16 mouse cellular contexts compared by ENCODE assay signal in the genomic region with DNA sequence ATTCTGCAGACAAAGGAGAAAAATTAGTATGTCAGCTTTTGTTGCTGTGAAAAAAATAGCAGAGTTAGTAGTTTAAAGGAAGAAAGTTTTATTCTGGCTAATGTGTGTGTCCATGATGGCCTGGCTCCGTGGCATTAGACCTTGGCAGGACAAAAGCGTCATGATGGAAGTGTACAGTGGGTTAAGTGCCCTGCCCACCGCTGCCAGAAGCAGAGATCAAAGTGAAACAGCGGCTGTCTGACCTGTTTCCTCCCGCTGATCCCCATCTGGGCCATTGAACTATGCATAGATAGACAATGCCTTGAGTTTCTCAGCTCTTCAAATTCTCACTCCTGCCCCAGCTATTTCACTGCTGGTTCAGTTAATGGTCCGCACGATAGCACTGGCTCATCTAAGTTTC. TPM values are rescaled to one million over a fixed set of nuclear protein-coding genes. Genes with fewer than 3 reads are reported as not detected.
DNase-seq lines count a peak whose midpoint lies in the region; ATAC-seq and TF ChIP-seq lines count a peak whose summit lies in the region.
"Had no signal": no experiment of that assay in that cellular context is flagged by ENCODE, and none has a peak within 500 bp of the region (broad histone marks: within the 10 kb centered on the region; RNA-seq: fewer than 3 reads in every experiment).

No protein-coding gene starts in this region.

- no peak overlapping the region for H3K4me2 ChIP-seq in liver, postnatal 0 days (ENCODE audit: low read depth, low read length)
- H3K4me2 ChIP-seq: midbrain, embryonic 12.5 days had no signal

- TF ChIP-seq CTCF in gastrocnemius, adult 2 months (IDR thresholded peaks at IDR 0.05): no peak
- TF ChIP-seq CTCF in liver, adult 2 months (IDR thresholded peaks at IDR 0.05; ENCODE audit: low read depth, low read length): no peak
- no peak for TF ChIP-seq CTCF in liver, postnatal 0 days (IDR thresholded peaks at IDR 0.05; ENCODE audit: low read depth)

- intact Hi-C loops in gastrocnemius, adult 2 months (cut with DNase I): no loop called here

- ATAC-seq in liver, postnatal 0 days: no peak
- ATAC-seq in megakaryocyte, adult 5-6 weeks (ENCODE audit: poor library complexity, severe bottlenecking): peak; percentile 23; the same call in 1 of the 2 replicates
- ATAC-seq: forebrain, embryonic 16.5 days had no signal

- H3K27me3 ChIP-seq in liver, adult 2 months (ENCODE audit: control insufficient read depth, insufficient read depth, low read length): no peaks in the 10 kb centered on the region
- H3K27me3 ChIP-seq in liver, postnatal 0 days (ENCODE audit: insufficient read depth, low read length): no peaks in the 10 kb centered on the region
- H3K27me3 ChIP-seq: midbrain, embryonic 12.5 days had no signal

- no peak for DNase-seq in gastrocnemius, adult 2 months
- no peak for DNase-seq in gastrocnemius, postnatal 4 days (ENCODE audit: low spot score in 2 of 2)
- DNase-seq in liver, adult 2 months (ENCODE audit: extremely low read depth, low read depth, low spot score): peak; percentile 53
- no peak for DNase-seq in liver, postnatal 0 days
- peak; percentile 42 for DNase-seq in adrenal gland, adult 8-10 months
- no peak for DNase-seq in layer of hippocampus, adult 18-20 months (ENCODE audit: low spot score in 2 of 2)
- DNase-seq in cerebellum, adult 9-10 months: no peak
- DNase-seq: cerebellum, adult 11 months; embryo, embryonic 11 days; gastrocnemius, postnatal 10 days; kidney, adult 18-20 months; lung, adult 2 months had no signal

- H3K27ac ChIP-seq in gastrocnemius, adult 2 months: peak overlapping the region; percentile 38
- no peak overlapping the region; the same call in 1 of the 2 replicates for H3K27ac ChIP-seq in liver, adult 2 months (replicated peaks; ENCODE audit: insufficient read depth, low read depth, low read length)
- H3K27ac ChIP-seq in liver, postnatal 0 days (ENCODE audit: low read depth): no peak overlapping the region
- H3K27ac ChIP-seq: midbrain, embryonic 12.5 days had no signal

- H3K4me1 ChIP-seq in liver, adult 2 months (ENCODE audit: control insufficient read depth, insufficient read depth, low read length): peaks cover 9% of the 10 kb centered on the region
- peaks cover 12% of the 10 kb centered on the region for H3K4me1 ChIP-seq in liver, postnatal 0 days (ENCODE audit: insufficient read depth)
- H3K4me1 ChIP-seq: midbrain, embryonic 12.5 days had no signal

- H3K9ac ChIP-seq in liver, adult 2 months (ENCODE audit: low read depth, low read length): no peak overlapping the region
- no peak overlapping the region for H3K9ac ChIP-seq in liver, postnatal 0 days (replicated peaks)
- H3K9ac ChIP-seq: midbrain, embryonic 12.5 days had no signal

- H3K36me3 ChIP-seq in liver, adult 2 months (ENCODE audit: control insufficient read depth, insufficient read depth, low read length): no peaks in the 10 kb centered on the region
- no peaks in the 10 kb centered on the region for H3K36me3 ChIP-seq in liver, postnatal 0 days (replicated peaks; ENCODE audit: insufficient read depth, low read length)
- H3K36me3 ChIP-seq: midbrain, embryonic 12.5 days had no signal

- no peak for TF ChIP-seq EP300 in liver, postnatal 0 days (IDR thresholded peaks at IDR 0.05; ENCODE audit: low read depth)

- no peaks in the 10 kb centered on the region for H3K9me3 ChIP-seq in liver, postnatal 0 days (ENCODE audit: low read length)
- H3K9me3 ChIP-seq: midbrain, embryonic 12.5 days had no signal

- peaks cover 43% of the 10 kb centered on the region for H3K79me2 ChIP-seq in liver, adult 2 months (ENCODE audit: control insufficient read depth, insufficient read depth, low read length)

- TF ChIP-seq POLR2A in liver, adult 2 months (IDR thresholded peaks at IDR 0.05; ENCODE audit: extremely low read depth, insufficient read depth, low read length): no peak

- H3K4me3 ChIP-seq in gastrocnemius, adult 2 months: peak overlapping the region; percentile 13
- no peak overlapping the region for H3K4me3 ChIP-seq in liver, adult 2 months (ENCODE audit: insufficient read depth, low read depth, low read length)
- no peak overlapping the region for H3K4me3 ChIP-seq in liver, postnatal 0 days (ENCODE audit: low read depth, low read length)
- H3K4me3 ChIP-seq: midbrain, embryonic 12.5 days; myocyte had no signal

- 26% methylated on average over 7 of the region's 7 CpGs for WGBS in liver, adult 2 months
- 49% methylated on average over 7 of the region's 7 CpGs for WGBS in liver, postnatal 0 days (ENCODE audit: insufficient replicate concordance)

RNA-seq across cellular contexts. Expression of a gene that starts 9.0 kb away (rescaled TPM):
- 10 to 100 TPM; 24.9 to 28.2 TPM for total RNA-seq in gastrocnemius, adult 2 months (2021)
- 100 to 1,000 TPM; 118 to 129 TPM for total RNA-seq in gastrocnemius, postnatal 4 days (2021)
- total RNA-seq in liver, adult 2 months (2014; rRNA removed): 191 and 252 TPM in 2 replicates
- 25.0 and 27.5 TPM in 2 replicates for polyA plus RNA-seq in liver, adult 2 months (2012; rRNA removed)
- polyA plus RNA-seq in liver, postnatal 0 days (2015; fragmentation: Nextera tagmentation; extraction: Ambion mirVana): 155 and 160 TPM in 2 replicates
- 100 to 1,000 TPM; 210 to 277 (median 238) TPM for total RNA-seq in adrenal gland, adult 8-10 months (2022)
- total RNA-seq in megakaryocyte, adult 5-6 weeks (2015): 379 and 399 TPM in 2 replicates
- total RNA-seq in megakaryocyte, adult 5-6 weeks (2017): 518 and 538 TPM in 2 replicates
- total RNA-seq in layer of hippocampus, adult 18-20 months (2021): 100 to 1,000 TPM; 183 to 197 TPM

Comparison
In these comparisons a context has a peak if more than half of its experiments do, and no peak if none do; other contexts are left out.
1. DNase-seq: peak in liver, adult 2 months (single experiment) and adrenal gland, adult 8-10 months (single experiment); none in gastrocnemius, adult 2 months (single experiment), gastrocnemius, postnatal 4 days (0 of 2), liver, postnatal 0 days (single experiment), layer of hippocampus, adult 18-20 months (0 of 2) and cerebellum, adult 9-10 months (single experiment).